Mouse (Mus musculus) lung, postnatal 14 days (tissue): ENCODE measurements around the gene Tmigd1.

Source experiments
- DNase-seq: peaks from one replicate; pipeline ENCODE4 v3.0.0; 2021

Tmigd1 gene

GRCm38 (mm10) chr11:76901579-76902361, at the start of gene Tmigd1:
Gene Tmigd1, plus strand, starts transcription at chr11:76902159.
- peak; percentile 14 for DNase-seq

GRCm38 (mm10) chr11:76854475-76855341, 47.3 kb upstream of the Tmigd1 start:
- DNase-seq: no peak

GRCm38 (mm10) chr11:76856601-76857000, 45.4 kb upstream of the Tmigd1 start:
- DNase-seq: no peak

- peak; percentile 38 for DNase-seq
Observed at GRCm38 (mm10) chr11:76857111-76857510, 44.8 kb upstream of the Tmigd1 start.

- no peak for DNase-seq
Observed at GRCm38 (mm10) chr11:76858781-76859180, 43.2 kb upstream of the Tmigd1 start.

GRCm38 (mm10) chr11:76859261-76859660, 42.7 kb upstream of the Tmigd1 start:
- no peak for DNase-seq

GRCm38 (mm10) chr11:76861185-76861584, 40.8 kb upstream of the Tmigd1 start:
- no peak for DNase-seq

- no peak for DNase-seq
Observed at GRCm38 (mm10) chr11:76872556-76873234, 29.3 kb upstream of the Tmigd1 start.

GRCm38 (mm10) chr11:76873865-76874264, 28.1 kb upstream of the Tmigd1 start:
- no peak for DNase-seq

- no peak for DNase-seq
Observed at GRCm38 (mm10) chr11:76874766-76875165, 27.2 kb upstream of the Tmigd1 start.

GRCm38 (mm10) chr11:76879816-76880215, 22.1 kb upstream of the Tmigd1 start:
- no peak for DNase-seq

GRCm38 (mm10) chr11:76884451-76884850, 17.5 kb upstream of the Tmigd1 start:
- no peak for DNase-seq

GRCm38 (mm10) chr11:76889339-76890164, 12.4 kb upstream of the Tmigd1 start:
- DNase-seq: peak; percentile 61

GRCm38 (mm10) chr11:76891171-76891570, 10.8 kb upstream of the Tmigd1 start:
- no peak for DNase-seq

- DNase-seq: no peak
Observed at GRCm38 (mm10) chr11:76891738-76892349, 10.1 kb upstream of the Tmigd1 start.

- DNase-seq: no peak
Observed at GRCm38 (mm10) chr11:76892972-76893371, 9.0 kb upstream of the Tmigd1 start.

- peak; percentile 52 for DNase-seq
Observed at GRCm38 (mm10) chr11:76893570-76893969, 8.4 kb upstream of the Tmigd1 start.

GRCm38 (mm10) chr11:76894240-76894639, 7.7 kb upstream of the Tmigd1 start:
- peak; percentile 73 for DNase-seq

GRCm38 (mm10) chr11:76896360-76896759, 5.6 kb upstream of the Tmigd1 start:
- peak; percentile 35 for DNase-seq

- no peak for DNase-seq
Observed at GRCm38 (mm10) chr11:76897126-76897525, 4.8 kb upstream of the Tmigd1 start.

GRCm38 (mm10) chr11:76897871-76898270, 4.1 kb upstream of the Tmigd1 start:
- DNase-seq: no peak

GRCm38 (mm10) chr11:76898751-76899150, 3.2 kb upstream of the Tmigd1 start:
- no peak for DNase-seq
